Mouse (Mus musculus) cortical plate, adult 2 months (tissue): ENCODE results near the gene Rad17.

Experiments used
- CTCF ChIP-seq: fragments of 200-500 bp; IDR thresholded peaks from 2 replicates; pipeline ENCODE4 v1.5.1; 2011; ENCODE audit warnings: mild to moderate bottlenecking, control low read depth, low read length; ENCODE audit not compliant: insufficient read depth; ENCODE audit errors: extremely low read depth
- POLR2A ChIP-seq: fragments of 200-500 bp; IDR thresholded peaks from 2 replicates; pipeline ENCODE4 v1.6.1; 2011; ENCODE audit warnings: mild to moderate bottlenecking, low read length, control low read depth; ENCODE audit not compliant: insufficient read depth; ENCODE audit errors: extremely low read depth

DNA sequence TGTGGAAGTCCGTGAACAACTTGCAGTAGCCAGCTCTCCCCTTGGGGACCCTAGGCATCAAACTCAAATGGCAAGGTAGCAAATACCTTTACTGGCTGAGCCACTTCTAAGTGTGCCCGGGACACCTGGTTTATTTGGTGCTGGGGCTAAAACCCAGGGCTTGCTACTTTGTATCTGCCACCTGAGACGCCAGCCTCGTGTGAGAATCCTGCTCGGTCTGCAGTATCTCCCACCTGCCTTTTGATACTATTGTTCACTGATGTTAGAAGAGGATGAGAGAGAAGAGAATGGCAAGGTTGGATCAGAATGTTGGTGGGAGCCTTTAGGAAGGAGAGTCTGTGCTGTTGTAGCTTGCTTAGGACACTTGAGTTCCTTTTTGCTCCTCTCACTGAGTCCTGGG, 7.2 kb upstream of the Rad17 start:
- TF ChIP-seq CTCF (no peak), POLR2A (no peak)
